Mouse (Mus musculus): ENCODE measurements at regions not wholly inside any gene's neighbourhood (a gene's known extent, or its start where the extent isn't known, plus 50 kb on each side); places are given as distances from the start of the nearest gene placed in this dataset.

DNA sequence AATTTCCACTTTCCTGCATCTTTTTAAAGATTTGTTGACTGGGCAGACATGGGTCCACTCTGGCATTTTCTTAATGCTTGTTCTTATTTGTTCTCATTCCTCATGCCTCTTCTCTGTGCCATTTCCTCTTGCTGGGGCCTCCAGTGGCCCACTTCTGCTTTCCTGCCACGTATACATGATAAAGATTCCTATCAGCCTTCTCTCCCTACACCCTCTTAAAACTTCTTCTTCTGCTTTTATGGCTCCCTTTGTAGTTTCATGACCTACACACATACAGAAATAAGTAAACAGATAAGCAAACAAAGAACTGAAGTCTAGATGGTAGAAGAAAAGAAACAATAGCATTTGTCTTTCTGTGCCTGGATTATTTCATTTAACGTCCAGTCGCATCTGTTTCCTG lies 110.9 kb upstream of the Tab2 start:
- Histone ChIP-seq H3K36me3 (ENCODE audit: control insufficient read depth in 1 of 2, insufficient read depth in 2 of 2, low read length in 2 of 2) (peaks cover 0 to 39% of the 10 kb centered on the region in 2 experiments; a peak in 2 of 4 replicates), H3K9ac (ENCODE audit: control insufficient read depth, low read depth, low read length, poor library complexity, severe bottlenecking) (no peak overlapping the region), H3K27ac (ENCODE audit: control insufficient read depth, low read depth, low read length) (peak overlapping the region; percentile 60), H3K4me1 (ENCODE audit: control insufficient read depth in 1 of 2, insufficient read depth in 2 of 2, low read length in 2 of 2) (peaks cover 17 to 31% of the 10 kb centered on the region in 2 experiments), H3K9me3 (replicated peaks; ENCODE audit: insufficient read depth, low read length) (no peaks in the 10 kb centered on the region), H3K79me2 (ENCODE audit: control insufficient read depth, insufficient read depth, low read length, poor library complexity) (no peaks in the 10 kb centered on the region), H3K27me3 (ENCODE audit: control insufficient read depth in 1 of 2, insufficient read depth in 2 of 2, low read length in 2 of 2) (no peaks in the 10 kb centered on the region), H3K4me3 (ENCODE audit: control insufficient read depth in 1 of 2, insufficient read depth in 1 of 2, low read depth in 2 of 2, low read length in 2 of 2) (no peak overlapping the region)
- peak; percentile 88 for DNase-seq (ENCODE audit: low read depth, low spot score)
- TF ChIP-seq POLR2A (IDR thresholded peaks at IDR 0.05; ENCODE audit: control insufficient read depth in 1 of 2, insufficient read depth in 1 of 2, low read depth in 1 of 2, low read length in 2 of 2, poor library complexity in 1 of 2) (no peak), BHLHE40 (IDR thresholded peaks at IDR 0.05; ENCODE audit: borderline replicate concordance, low read depth, low read length) (peak; percentile 26; the same call in 1 of the 2 replicates), TCF12 (IDR thresholded peaks at IDR 0.05; ENCODE audit: low read depth, low read length) (peak; percentile 39; the same call in 1 of the 2 replicates), ELF1 (IDR thresholded peaks at IDR 0.05; ENCODE audit: low read depth, low read length) (peak; percentile 49; the same call in 1 of the 2 replicates), ETS1 (IDR thresholded peaks at IDR 0.05; ENCODE audit: low read depth, low read length) (peak; percentile 78), SIN3A (IDR thresholded peaks at IDR 0.05; ENCODE audit: low read length) (peak; percentile 68), NELFE (IDR thresholded peaks at IDR 0.05; ENCODE audit: low read depth, low read length) (no peak), MAFK (IDR thresholded peaks at IDR 0.05; ENCODE audit: borderline replicate concordance, low read depth, low read length) (0 out of 2 replicates have a peak, but pooled peaks have one; percentile 43), GATA1 (IDR thresholded peaks at IDR 0.05; ENCODE audit: low read depth, low read length) (peak; percentile 94), ZC3H11A (IDR thresholded peaks at IDR 0.05; ENCODE audit: low read depth, low read length) (0 out of 2 replicates have a peak, but pooled peaks have one; percentile 13), MAX (IDR thresholded peaks at IDR 0.05; ENCODE audit: low read length) (0 out of 2 replicates have a peak, but pooled peaks have one; percentile 31), EP300 (IDR thresholded peaks at IDR 0.05; ENCODE audit: low read depth in 1 of 2, low read length in 2 of 2) (peak; percentile 81 to 94), MYC (IDR thresholded peaks at IDR 0.05; ENCODE audit: low read depth, low read length) (0 out of 2 replicates have a peak, but pooled peaks have one; percentile 71), RCOR1 (IDR thresholded peaks at IDR 0.05; ENCODE audit: low read depth, low read length) (peak; percentile 76), TBP (IDR thresholded peaks at IDR 0.05; ENCODE audit: low read depth, low read length) (no peak), HCFC1 (IDR thresholded peaks at IDR 0.05; ENCODE audit: low read depth, low read length) (0 out of 2 replicates have a peak, but pooled peaks have one; percentile 38)

DNA sequence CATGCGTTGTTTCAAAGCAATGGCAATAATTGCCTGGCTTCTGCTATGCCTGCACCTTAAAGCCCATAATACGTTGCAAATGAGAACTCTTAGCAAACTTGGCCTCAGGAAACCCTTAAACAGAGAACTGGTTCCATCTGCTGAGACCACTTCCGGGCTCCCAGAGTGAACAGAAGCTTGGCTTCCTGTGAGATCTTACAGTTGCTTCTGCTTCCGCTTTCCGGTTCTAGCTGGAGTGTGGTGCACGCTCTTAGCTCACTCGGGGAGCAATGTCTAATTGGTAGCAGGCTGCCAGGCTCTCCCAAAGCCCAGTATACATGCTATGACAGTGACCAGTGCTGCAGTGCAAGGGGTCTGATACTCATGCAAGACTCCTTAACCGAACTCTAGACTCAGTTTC lies 109.7 kb upstream of the Tab2 start:
- Histone ChIP-seq H3K4me1 (ENCODE audit: control insufficient read depth in 1 of 2, insufficient read depth in 2 of 2, low read length in 2 of 2) (peaks cover 12 to 21% of the 10 kb centered on the region in 2 experiments), H3K4me3 (ENCODE audit: control insufficient read depth in 1 of 2, insufficient read depth in 1 of 2, low read depth in 2 of 2, low read length in 2 of 2) (no peak overlapping the region), H3K9ac (ENCODE audit: control insufficient read depth, low read depth, low read length, poor library complexity, severe bottlenecking) (no peak overlapping the region), H3K27ac (ENCODE audit: control insufficient read depth, low read depth, low read length) (no peak overlapping the region), H3K27me3 (ENCODE audit: control insufficient read depth in 1 of 2, insufficient read depth in 2 of 2, low read length in 2 of 2) (no peaks in the 10 kb centered on the region), H3K36me3 (ENCODE audit: control insufficient read depth in 1 of 2, insufficient read depth in 2 of 2, low read length in 2 of 2) (peaks cover 0 to 28% of the 10 kb centered on the region in 2 experiments; a peak in 2 of 4 replicates), H3K79me2 (ENCODE audit: control insufficient read depth, insufficient read depth, low read length, poor library complexity) (no peaks in the 10 kb centered on the region), H3K9me3 (replicated peaks; ENCODE audit: insufficient read depth, low read length) (no peaks in the 10 kb centered on the region)
- no peak for TF ChIP-seq GATA1 (IDR thresholded peaks at IDR 0.05; ENCODE audit: low read depth, low read length)
- no peak for TF ChIP-seq USF1 (IDR thresholded peaks at IDR 0.05; ENCODE audit: low read depth, low read length)
- no peak for TF ChIP-seq CTCF (IDR thresholded peaks at IDR 0.05 in 2 of 3, conservative IDR thresholded peaks at IDR 0.05 in 1 of 3; ENCODE audit: control insufficient read depth in 1 of 3, insufficient read depth in 1 of 3, low read depth in 2 of 3, low read length in 3 of 3, poor library complexity in 1 of 3, severe bottlenecking in 1 of 3)
- no peak for DNase-seq (ENCODE audit: low read depth, low spot score)

All from MEL (cell line).